Mouse (Mus musculus) lung, postnatal 36 days (tissue): ENCODE data around the gene Acsf2.

ENCODE experiments used
- DNase-seq: peaks from one replicate; pipeline ENCODE4 v3.0.0; 2022; ENCODE audit warnings: mixed read lengths

Gene Acsf2

DNA sequence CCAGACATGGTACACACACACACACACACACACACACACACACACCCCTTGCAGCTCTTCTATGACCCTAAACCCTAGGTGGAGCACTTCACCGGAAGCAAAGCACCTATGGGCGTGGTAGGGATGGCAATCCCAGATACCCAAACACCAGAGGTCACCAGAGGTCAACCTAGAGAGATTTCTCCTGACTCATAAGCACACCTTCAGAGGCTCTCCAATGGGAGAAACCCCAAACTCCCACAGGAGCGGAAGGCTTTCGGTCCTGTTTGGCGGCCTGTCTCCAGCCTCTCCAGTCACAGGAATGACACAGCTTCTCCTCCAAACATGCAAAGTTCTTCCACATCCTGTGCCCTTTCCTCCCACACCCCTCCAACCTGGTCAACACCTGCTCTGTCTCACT is 55.3 kb downstream of the Acsf2 start:
- DNase-seq, result no peak

- no peak for DNase-seq
These were observed 57.2 kb downstream of the Acsf2 start for GRCm38 (mm10) chr11:94544422-94544821.

- DNase-seq, result peak; percentile 98
These were observed 57.7 kb downstream of the Acsf2 start for GRCm38 (mm10) chr11:94543932-94544331.

- no peak for DNase-seq
These were observed 58.3 kb downstream of the Acsf2 start for GRCm38 (mm10) chr11:94543344-94543743.

- no peak for DNase-seq
These were observed 59.3 kb downstream of the Acsf2 start for GRCm38 (mm10) chr11:94542400-94542799.

DNA sequence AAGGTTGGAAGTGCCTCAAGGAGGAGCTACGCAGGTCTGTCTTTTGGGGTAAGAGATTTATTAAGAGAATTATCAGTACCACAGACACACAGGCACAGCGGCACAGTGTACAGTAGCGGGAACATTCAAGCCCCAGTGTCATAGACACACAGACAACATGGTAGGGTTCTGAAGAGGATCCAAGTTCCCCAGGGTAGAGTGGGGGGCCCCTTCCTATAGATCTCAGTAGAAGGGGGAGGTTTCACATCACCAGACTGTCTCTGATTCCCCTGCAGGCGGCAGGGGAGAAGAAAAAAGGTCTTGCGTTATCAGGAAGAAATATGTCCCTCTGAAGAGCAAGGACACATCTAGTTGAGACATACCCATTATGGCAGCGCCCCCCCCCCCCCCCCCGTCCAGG is 61.9 kb downstream of the Acsf2 start:
- no peak for DNase-seq

DNA sequence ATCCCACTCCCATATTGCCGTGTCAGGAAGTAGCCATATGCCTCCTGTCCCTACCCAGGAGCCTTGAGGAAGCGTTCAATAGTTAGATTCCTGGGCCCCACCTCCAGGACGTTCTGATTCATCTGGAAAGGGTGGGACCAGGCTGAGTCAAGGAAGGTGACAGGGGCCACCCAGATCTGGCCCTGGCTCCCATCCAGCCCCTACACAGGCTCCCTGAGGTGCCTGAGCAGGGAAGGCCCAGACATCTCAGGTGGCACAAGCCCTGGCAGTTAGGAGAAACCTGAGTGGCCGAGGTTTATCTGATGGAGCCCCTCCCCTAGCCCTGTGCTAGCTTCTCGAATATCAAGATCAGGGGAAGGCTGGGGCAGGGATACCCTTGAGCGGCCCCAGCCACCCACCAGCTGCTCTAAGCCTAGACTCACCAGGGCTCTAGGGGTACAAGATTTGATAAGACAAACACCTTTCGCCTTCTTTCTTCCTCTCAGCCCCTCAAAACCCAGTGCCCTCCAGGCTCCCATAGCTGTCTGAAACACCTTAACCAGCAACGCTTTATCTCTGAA is 62.9 kb downstream of the Acsf2 start:
- DNase-seq, result no peak

DNA sequence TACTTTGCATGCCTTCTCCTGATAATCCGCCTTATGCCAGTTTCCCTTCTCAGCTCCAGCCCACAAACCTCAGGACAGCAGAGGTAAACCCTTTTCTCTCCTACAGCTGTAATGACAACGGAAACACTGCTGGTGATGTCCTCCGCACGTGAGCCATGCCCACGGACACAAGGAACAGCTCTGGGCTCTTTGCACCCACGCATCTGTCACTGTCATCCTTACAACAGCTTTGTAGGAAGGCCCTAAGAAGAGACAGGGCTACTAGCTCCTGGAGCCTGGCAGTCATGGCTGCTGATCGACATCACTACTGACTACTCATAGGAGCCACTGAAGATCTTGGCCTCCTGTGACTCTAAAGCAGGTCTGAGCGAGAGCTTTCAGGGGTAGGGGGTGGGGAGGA is 68.5 kb downstream of the Acsf2 start:
- no peak for DNase-seq

GRCm38 (mm10) chr11:94528879-94529278 is 72.8 kb downstream of the Acsf2 start:
- DNase-seq, result no peak

DNA sequence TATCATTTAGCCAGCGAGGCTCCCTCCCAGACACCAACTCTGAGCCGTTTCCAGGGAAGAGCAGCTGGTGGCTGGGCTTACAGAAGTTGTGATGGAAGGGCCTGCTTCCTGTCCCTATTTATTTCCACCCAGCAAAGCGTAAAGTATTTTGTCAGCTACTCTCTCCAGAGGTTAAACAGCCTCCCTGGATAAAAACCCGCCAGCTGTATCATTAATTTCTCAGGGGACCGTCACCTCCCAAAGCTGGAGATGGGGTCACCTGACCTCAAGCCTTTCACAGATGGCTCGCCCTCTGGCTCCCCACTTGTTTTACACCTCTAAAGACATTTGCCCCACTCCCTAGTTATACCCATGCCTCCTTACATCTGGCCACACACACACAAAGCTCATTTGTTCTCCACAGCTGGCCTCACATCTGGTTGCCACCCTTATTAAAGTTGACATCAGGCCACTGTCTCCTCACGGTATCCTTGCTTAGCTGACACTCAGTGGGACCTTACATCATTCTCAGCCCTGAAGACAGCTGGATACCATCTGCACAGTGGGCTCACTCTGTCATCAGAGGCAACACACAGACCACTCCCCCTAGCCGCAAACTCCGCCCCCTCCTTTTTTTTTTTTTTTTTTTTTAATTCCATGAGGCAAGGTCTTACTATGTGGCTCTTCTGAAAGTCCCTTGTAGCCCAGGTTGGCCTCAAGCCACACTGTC is 75.3 kb downstream of the Acsf2 start:
- DNase-seq, result no peak

DNA sequence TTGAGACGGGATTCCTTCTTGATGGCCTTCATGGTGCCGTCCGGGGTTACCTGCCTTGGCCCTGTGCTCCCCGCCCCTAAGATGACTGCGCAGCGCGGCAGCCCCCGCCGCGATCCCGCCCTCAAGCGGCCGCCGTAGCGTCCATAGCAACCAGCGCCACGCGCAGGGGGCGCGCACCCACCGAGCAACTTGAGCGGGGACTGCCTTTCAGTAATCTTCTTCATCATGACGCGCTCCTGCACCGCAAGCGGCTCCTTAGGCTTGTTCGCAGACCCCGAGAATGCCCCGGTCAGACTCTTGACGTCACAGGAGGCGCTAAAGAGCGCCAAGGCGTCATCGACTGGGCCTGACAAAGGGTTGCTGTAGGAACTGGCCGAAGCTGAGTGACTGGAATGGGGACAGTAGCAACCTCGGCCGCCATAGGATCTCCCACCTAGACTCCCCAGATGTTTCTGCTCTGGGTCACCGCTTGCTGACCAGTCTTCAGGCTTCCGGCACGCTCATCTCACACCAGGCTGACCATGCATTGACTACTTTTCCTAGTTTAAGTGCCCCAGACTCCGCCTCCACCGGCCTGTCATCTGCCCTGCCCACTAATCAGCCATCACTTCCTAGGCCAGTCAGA is 80.3 kb downstream of the Acsf2 start, which contains the start of gene Mycbpap:
Gene Mycbpap, minus strand, starts transcription at position 524 of the 625 bp plus-strand sequence.
- DNase-seq, result peak; percentile 75

DNA sequence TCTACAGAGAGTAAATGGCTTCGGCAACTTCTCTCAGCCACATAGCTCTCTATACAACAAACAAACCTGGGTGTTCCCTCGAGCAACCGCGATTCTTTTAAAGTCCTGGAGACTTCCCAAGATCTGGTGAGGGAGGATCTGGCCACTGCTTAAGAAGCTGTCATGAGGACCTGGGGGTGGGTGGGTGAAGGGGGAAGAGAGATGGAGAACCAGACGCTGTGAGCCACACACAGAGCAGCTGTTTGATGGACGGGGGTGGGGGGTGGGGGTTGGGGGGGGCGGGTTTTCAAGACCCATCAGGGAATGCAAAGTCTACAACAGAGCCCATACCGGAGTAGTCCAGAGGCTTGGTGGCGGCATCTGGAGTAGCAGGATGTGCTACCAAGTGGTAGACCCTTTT is 88.2 kb downstream of the Acsf2 start:
- no peak for DNase-seq

DNA sequence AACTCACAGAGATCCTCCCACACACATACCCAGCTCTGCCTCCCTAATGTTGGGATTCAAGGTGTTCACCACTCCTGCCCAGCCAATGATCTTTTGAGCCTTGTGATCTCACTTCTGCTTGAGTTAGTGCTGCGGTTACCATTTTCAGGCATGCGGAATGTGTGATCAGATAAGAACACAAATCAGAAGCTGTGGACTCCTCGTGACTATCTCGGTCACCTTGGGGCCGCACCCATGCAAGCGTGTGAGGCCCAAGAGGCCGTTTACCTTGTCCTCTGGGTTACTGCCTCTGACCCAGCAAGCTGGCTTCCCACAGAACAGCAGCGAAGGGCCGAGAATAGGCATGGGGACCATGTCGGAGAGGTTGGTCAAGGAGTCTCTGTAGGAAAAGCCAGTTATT is 92.7 kb downstream of the Acsf2 start:
- DNase-seq, result no peak
